Mouse (Mus musculus) spleen, adult 2 months (tissue): ENCODE measurements around the gene Crym. TPM values are rescaled to one million over a fixed set of nuclear protein-coding genes. Genes with fewer than 3 reads are reported as not detected.

Experiments used
- DNase-seq, 2 experiments: peaks; one replicate each; pipeline versions ENCODE4 v3.0.0 to v3.0.0-alpha.2; 2012 to 2021; ENCODE audit warnings: low spot score in 2 of 2, low read depth in 1 of 2
- H3K27ac ChIP-seq: fragments of 200-500 bp; 2 replicates; pipeline ENCODE4 v1.5.1; 2012; ENCODE audit warnings: low read length, inconsistent platforms; ENCODE audit not compliant: insufficient read depth
- H3K27me3 ChIP-seq: fragments of 200-500 bp; 2 replicates; pipeline ENCODE4 v1.6.1; 2012; ENCODE audit warnings: mild to moderate bottlenecking, moderate library complexity, low read length, inconsistent platforms; ENCODE audit not compliant: control insufficient read depth, insufficient read depth
- H3K36me3 ChIP-seq: fragments of 200-500 bp; 2 replicates; pipeline ENCODE4 v1.6.1; 2012; ENCODE audit warnings: mild to moderate bottlenecking, low read length, inconsistent platforms; ENCODE audit not compliant: control insufficient read depth, insufficient read depth
- H3K4me1 ChIP-seq: fragments of 200-500 bp; 2 replicates; pipeline ENCODE4 v1.6.1; 2011; ENCODE audit warnings: inconsistent platforms; ENCODE audit not compliant: control insufficient read depth, insufficient read depth, insufficient read length
- H3K4me3 ChIP-seq: fragments of 200-500 bp; 2 replicates; pipeline ENCODE4 v1.5.1; 2011; ENCODE audit warnings: mild to moderate bottlenecking, inconsistent platforms; ENCODE audit not compliant: insufficient read depth, insufficient read length; ENCODE audit errors: extremely low read depth
- CTCF ChIP-seq: fragments of 200-500 bp; IDR thresholded peaks from 2 replicates; pipeline ENCODE4 v1.5.1; 2011; ENCODE audit warnings: mild to moderate bottlenecking, inconsistent platforms; ENCODE audit not compliant: insufficient read depth, insufficient read length, insufficient replicate concordance; ENCODE audit errors: extremely low read depth
- POLR2A ChIP-seq: fragments of 200-500 bp; IDR thresholded peaks from 2 replicates; pipeline ENCODE4 v1.6.1; 2011; ENCODE audit warnings: low read depth, low read length, inconsistent platforms
- WGBS: fragments of 180-500 bp; shearing (Covaris S2); methylation state at CpG from one replicate; pipeline ENCODE4 v1.1.7; 2018; 5-methylcytosine and 5-hydroxymethylcytosine counted together
- polyA plus RNA-seq: library from polyadenylated mRNA; depleted of rRNA; stranded (reverse); fragments of >200 nt; gene quantifications from 2 replicates; pipeline ENCODE4 v1.2.3, GENCODE M21; 2012

Crym gene
- polyA plus RNA-seq, 1 experiment, result 1.6 TPM

- WGBS, result 60% methylated on average over 3 of the region's 3 CpGs
- H3K27me3 ChIP-seq, result no peaks in the 10 kb centered on the region
- no peak for DNase-seq
- H3K36me3 ChIP-seq, result no peaks in the 10 kb centered on the region
- H3K4me3 ChIP-seq, result no peak overlapping the region
- H3K27ac ChIP-seq, result no peak overlapping the region
- no peak for TF ChIP-seq CTCF
- no peak for TF ChIP-seq POLR2A
- H3K4me1 ChIP-seq, result no peaks in the 10 kb centered on the region
These were observed 9.7 kb downstream of the Crym start for GRCm38 (mm10) chr7:120192207-120192606.

DNA sequence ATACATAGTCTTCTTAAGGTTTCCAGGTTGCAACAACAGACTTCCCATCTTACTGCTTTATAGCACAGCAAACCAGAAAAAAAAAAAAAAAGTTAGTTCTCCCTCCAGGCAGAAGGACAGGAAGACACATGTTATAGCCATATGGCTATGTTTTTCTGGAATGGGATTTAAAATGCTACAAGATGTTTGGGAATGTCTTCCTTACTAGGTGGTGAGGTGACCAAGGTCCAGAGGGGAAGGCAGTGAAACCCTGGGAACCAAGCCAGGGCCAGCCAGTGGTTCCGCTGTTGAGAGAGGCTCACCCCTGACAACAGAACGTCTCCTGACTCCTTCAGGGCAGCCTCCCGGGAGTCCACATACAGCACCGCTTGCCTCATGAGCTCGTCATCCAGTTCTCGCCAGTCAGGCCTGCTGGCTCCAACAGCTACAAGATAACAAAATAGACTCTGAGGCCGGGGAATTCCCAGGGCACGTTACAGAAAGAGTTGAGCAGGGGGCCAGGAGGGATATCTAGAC lies 11.7 kb downstream of the Crym start:
- no peak for DNase-seq
- Histone ChIP-seq H3K4me1 (no peaks in the 10 kb centered on the region), H3K27ac (no peak overlapping the region), H3K4me3 (no peak overlapping the region), H3K27me3 (no peaks in the 10 kb centered on the region), H3K36me3 (no peaks in the 10 kb centered on the region)
- 88% methylated on average over 8 of the region's 8 CpGs for WGBS
- no peak for TF ChIP-seq CTCF
- no peak for TF ChIP-seq POLR2A

DNA sequence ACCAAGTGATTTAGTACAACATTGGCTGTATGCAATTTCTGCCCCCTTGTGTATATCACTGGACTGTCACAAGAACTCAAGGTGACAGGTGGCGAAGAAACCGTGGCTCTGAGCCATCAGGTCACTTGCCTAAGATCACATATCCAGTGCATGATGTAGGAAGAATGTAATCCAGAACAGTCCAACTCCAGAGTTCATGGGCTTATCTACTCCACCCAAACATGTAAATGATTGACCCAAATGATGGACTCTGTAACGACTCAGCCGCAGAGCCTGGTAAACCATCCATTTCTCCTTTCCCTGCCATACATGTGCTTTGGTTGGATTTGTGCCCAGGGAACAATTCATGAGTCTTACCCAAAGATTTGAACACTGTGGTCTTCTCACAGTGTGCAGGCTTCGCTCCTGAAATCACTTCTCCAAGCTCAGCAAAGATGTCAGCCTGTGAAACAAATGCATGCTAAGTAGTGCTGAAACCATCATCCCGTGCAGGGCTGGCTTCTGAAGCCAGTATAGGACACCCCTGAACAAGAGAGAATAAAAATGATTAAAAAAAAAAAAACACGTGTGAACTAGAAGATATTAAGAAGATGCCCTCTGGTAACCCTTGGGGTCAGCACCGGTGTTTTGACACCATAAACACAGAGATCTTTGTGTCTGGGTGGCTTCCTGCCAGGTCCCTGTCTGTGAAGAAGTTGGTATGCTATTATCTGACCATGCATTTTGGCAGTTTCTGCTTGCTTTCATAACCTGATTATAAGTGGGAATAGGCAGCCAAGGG lies 12.4 kb downstream of the Crym start:
- Histone ChIP-seq H3K27me3 (no peaks in the 10 kb centered on the region), H3K4me3 (no peak overlapping the region), H3K36me3 (no peaks in the 10 kb centered on the region), H3K4me1 (no peaks in the 10 kb centered on the region), H3K27ac (no peak overlapping the region)
- DNase-seq, result no peak
- 78% methylated on average over 8 of the region's 8 CpGs for whole genome bisulfite sequencing
- TF ChIP-seq POLR2A, result no peak
- no peak for TF ChIP-seq CTCF

- Histone ChIP-seq H3K4me1 (no peaks in the 10 kb centered on the region), H3K36me3 (no peaks in the 10 kb centered on the region), H3K27ac (no peak overlapping the region), H3K4me3 (no peak overlapping the region), H3K27me3 (no peaks in the 10 kb centered on the region)
- TF ChIP-seq CTCF (no peak), POLR2A (no peak)
- no peak for DNase-seq
- 90% methylated on average over 5 of the region's 5 CpGs for WGBS
These were observed 13.0 kb downstream of the Crym start for GRCm38 (mm10) chr7:120188946-120189345.

GRCm38 (mm10) chr7:120182891-120183290 lies 19.0 kb downstream of the Crym start:
- no peak for DNase-seq
- no peaks in the 10 kb centered on the region for H3K36me3 ChIP-seq
- no peaks in the 10 kb centered on the region for H3K4me1 ChIP-seq
- H3K4me3 ChIP-seq, result no peak overlapping the region
- TF ChIP-seq CTCF (no peak), POLR2A (no peak)
- H3K27me3 ChIP-seq, result no peaks in the 10 kb centered on the region
- H3K27ac ChIP-seq, result no peak overlapping the region

GRCm38 (mm10) chr7:120181401-120182230 lies 20.3 kb downstream of the Crym start:
- no peak for TF ChIP-seq POLR2A
- TF ChIP-seq CTCF, result no peak
- Histone ChIP-seq H3K27ac (no peak overlapping the region), H3K4me3 (no peak overlapping the region), H3K4me1 (no peaks in the 10 kb centered on the region), H3K27me3 (no peaks in the 10 kb centered on the region), H3K36me3 (no peaks in the 10 kb centered on the region)
- no peak for DNase-seq
- WGBS, result 92% methylated on average over 4 of the region's 4 CpGs

GRCm38 (mm10) chr7:120180547-120180946 lies 21.4 kb downstream of the Crym start:
- DNase-seq, result no peak
- no peaks in the 10 kb centered on the region for H3K27me3 ChIP-seq
- TF ChIP-seq CTCF (no peak), POLR2A (no peak)
- H3K27ac ChIP-seq, result no peak overlapping the region
- 83% methylated on average over 5 of the region's 5 CpGs for WGBS
- no peaks in the 10 kb centered on the region for H3K4me1 ChIP-seq
- no peaks in the 10 kb centered on the region for H3K36me3 ChIP-seq
- no peak overlapping the region for H3K4me3 ChIP-seq
